Mouse (Mus musculus) kidney, embryonic 14.5 days (tissue): Measurements from ENCODE around the gene Siae. TPM values are rescaled to one million over a fixed set of nuclear protein-coding genes. Genes with fewer than 3 reads are reported as not detected.

Experiments used
- ATAC-seq: fragments of 200-750 bp; cut with Nextera tagmentation; 2 replicates; pipeline ENCODE4 v1.8.0; 2017; ENCODE audit warnings: moderate number of reproducible peaks, mild to moderate bottlenecking, moderate TSS enrichment, moderate library complexity; ENCODE audit not compliant: low FRiP score, low TSS enrichment
- H3K27ac ChIP-seq: fragments of 300-500 bp; sonication (generic); 2 replicates; pipeline ENCODE4 v1.5.1; 2014; ENCODE audit warnings: low read depth, mild to moderate bottlenecking, low read length, moderate library complexity, mixed read lengths
- H3K27me3 ChIP-seq: fragments of 300-500 bp; sonication (generic); 2 replicates; pipeline ENCODE4 v1.6.1; 2014; ENCODE audit warnings: mild to moderate bottlenecking, low read length; ENCODE audit not compliant: control insufficient read depth, insufficient read depth
- H3K36me3 ChIP-seq: fragments of 300-500 bp; sonication (generic); 2 replicates; pipeline ENCODE4 v1.6.1; 2014; ENCODE audit warnings: low read length, mixed read lengths; ENCODE audit not compliant: control insufficient read depth, insufficient read depth
- H3K4me1 ChIP-seq: fragments of 300-500 bp; sonication (generic); 2 replicates; pipeline ENCODE4 v1.6.1; 2014; ENCODE audit warnings: low read length, mixed read lengths; ENCODE audit not compliant: control insufficient read depth, insufficient read depth
- H3K4me2 ChIP-seq: fragments of 300-500 bp; sonication (generic); replicated peaks from 2 replicates; pipeline ENCODE4 v1.6.1; 2014; ENCODE audit warnings: low read depth, mild to moderate bottlenecking, low read length
- H3K4me3 ChIP-seq: fragments of 300-500 bp; sonication (generic); 2 replicates; pipeline ENCODE4 v1.5.1; 2014; ENCODE audit warnings: mild to moderate bottlenecking, low read length
- H3K9ac ChIP-seq: fragments of 300-500 bp; sonication (generic); 2 replicates; pipeline ENCODE4 v1.6.1; 2014; ENCODE audit warnings: low read depth, mild to moderate bottlenecking, low read length, moderate library complexity
- H3K9me3 ChIP-seq: fragments of 300-500 bp; sonication (generic); 2 replicates; pipeline ENCODE4 v1.6.1; 2016; ENCODE audit warnings: low read length; ENCODE audit not compliant: control insufficient read depth
- WGBS: fragments of 180-500 bp; shearing (Covaris S2); extraction: QIAGEN DNeasy Blood & Tissue Kit; methylation state at CpG from one replicate; pipeline ENCODE4 v1.1.7; 2014; 5-methylcytosine and 5-hydroxymethylcytosine counted together
- polyA plus RNA-seq: library from polyadenylated mRNA; unstranded; fragments of >200 nt; fragmentation: Nextera tagmentation; extraction: Ambion mirVana; gene quantifications from 2 replicates; pipeline ENCODE4 v1.2.1, GENCODE M21; 2014

Siae gene
- polyA plus RNA-seq, 1 experiment from 2014 or later, result 10.8 TPM

DNA sequence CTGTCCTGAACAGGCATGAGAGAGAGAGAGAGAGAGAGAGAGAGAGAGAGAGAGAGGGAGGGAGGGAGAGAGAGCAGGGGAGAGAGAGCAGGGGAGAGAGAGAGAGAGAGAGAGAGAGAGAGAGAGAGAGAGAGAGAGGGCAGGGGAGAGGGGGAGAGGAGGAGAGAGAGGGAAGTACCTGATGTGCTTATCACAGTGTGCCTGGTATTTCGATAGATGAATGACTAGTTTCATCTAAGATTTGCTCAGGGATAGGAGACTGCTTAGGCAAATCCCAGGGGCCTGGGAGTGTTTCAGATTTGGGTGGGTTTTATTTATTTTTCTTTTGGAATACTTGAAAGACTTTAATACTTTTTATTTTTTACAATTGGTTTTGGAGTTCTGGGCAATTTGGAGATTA lies 107.7 kb downstream of the Siae start:
- Histone ChIP-seq H3K27ac (no peak overlapping the region), H3K9me3 (no peaks in the 10 kb centered on the region), H3K4me2 (no peak overlapping the region), H3K9ac (no peak overlapping the region), H3K27me3 (no peaks in the 10 kb centered on the region; the same call in 1 of the 2 replicates), H3K4me3 (no peak overlapping the region), H3K36me3 (no peaks in the 10 kb centered on the region), H3K4me1 (no peaks in the 10 kb centered on the region)
- ATAC-seq, result no peak
- 89% methylated on average over 1 of the region's 1 CpGs for WGBS

DNA sequence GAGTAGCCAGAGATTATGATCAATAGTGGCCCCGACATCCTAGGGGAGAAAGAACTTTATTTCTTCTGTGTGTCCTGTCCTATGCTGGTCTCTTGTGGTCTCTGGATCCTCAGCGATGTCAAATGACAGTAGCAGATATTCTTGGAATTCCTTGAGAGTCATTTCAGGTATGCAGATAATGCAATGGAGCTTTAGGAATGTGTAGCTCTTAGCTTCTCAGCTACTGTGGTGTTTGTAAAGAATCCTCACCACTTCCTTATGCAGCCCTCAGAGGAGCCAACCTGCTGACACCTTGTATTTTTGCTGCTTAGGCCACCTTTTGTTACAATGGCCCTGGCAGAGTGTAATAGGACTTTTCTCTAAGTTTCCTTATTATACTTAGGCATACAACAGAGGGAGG lies 109.1 kb downstream of the Siae start:
- H3K9me3 ChIP-seq, result no peaks in the 10 kb centered on the region
- 74% methylated on average over 2 of the region's 2 CpGs for WGBS
- no peaks in the 10 kb centered on the region for H3K36me3 ChIP-seq
- H3K27me3 ChIP-seq, result no peaks in the 10 kb centered on the region; the same call in 1 of the 2 replicates
- no peak overlapping the region for H3K27ac ChIP-seq
- H3K4me1 ChIP-seq, result no peaks in the 10 kb centered on the region
- H3K4me3 ChIP-seq, result no peak overlapping the region
- H3K9ac ChIP-seq, result no peak overlapping the region
- no peak for ATAC-seq
- no peak overlapping the region for H3K4me2 ChIP-seq

DNA sequence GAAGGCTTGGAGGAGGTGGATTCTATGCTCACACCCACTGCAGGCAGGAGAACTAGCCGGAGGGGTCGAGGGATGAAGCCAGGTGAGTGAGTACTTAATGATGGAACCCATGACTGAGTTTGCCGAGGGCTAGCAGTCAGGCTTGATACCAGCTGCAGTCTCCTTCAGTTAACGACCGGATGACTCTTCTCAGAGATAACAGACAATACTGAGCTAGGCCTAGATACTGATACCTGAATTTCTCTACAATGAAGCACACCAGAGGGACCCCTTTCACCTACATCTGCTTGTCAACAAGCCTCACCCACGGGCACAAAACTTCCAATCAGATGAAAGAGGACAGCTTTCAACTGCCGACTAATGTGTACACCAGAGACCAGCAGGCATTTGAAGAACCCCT lies 110.5 kb downstream of the Siae start:
- Histone ChIP-seq H3K9ac (no peak overlapping the region), H3K4me2 (no peak overlapping the region), H3K27me3 (no peaks in the 10 kb centered on the region), H3K9me3 (no peaks in the 10 kb centered on the region), H3K4me3 (no peak overlapping the region), H3K36me3 (no peaks in the 10 kb centered on the region), H3K4me1 (no peaks in the 10 kb centered on the region), H3K27ac (no peak overlapping the region)
- 67% methylated on average over 7 of the region's 7 CpGs for WGBS
- ATAC-seq, result no peak

DNA sequence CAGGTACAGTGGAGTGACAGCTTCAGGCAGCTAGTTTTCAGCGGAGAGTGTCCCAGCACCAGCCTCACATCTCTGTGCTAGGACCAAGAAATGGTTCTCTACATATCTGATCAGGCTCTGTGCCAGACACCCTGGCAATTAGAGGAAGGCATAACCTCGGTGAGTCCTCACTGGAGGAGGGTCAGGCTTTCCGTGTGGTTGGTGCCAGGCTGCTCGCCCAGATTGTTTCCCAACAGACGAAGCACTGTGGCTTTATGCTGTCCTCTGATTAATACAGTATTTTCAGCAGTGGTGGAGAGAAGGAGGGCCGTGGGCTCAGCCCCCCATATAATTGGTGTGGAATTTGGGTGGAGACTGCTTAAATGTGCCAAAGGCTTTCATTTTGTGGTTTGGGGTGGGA lies 113.6 kb downstream of the Siae start, which contains the start of gene Panx3:
Gene Panx3 (minus strand): TSS at position 121 of the 400 bp plus-strand sequence.
- ATAC-seq, result no peak
- H3K4me1 ChIP-seq, result no peaks in the 10 kb centered on the region

DNA sequence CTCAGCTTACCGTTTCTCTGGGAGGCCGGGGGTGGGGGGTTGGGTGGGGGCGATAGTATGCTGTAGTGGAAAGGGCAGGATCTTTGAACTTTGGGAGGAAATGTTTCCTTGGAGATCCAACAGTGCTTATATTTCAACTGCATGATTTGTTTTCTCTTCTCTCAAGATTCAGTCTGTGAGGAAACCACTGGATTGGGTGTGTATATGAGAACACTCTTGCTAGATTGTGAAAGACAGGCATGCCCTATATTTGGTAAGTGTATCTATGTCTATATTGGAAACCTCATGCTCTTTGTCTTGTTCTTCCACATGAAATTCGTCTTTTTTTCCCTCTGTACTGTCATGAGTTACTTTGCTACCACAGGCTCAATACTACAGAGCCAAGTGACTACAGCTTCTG lies 114.2 kb downstream of the Siae start:
- H3K4me2 ChIP-seq, result no peak overlapping the region
- no peaks in the 10 kb centered on the region for H3K9me3 ChIP-seq
- ATAC-seq, result no peak
- H3K36me3 ChIP-seq, result no peaks in the 10 kb centered on the region
- no peaks in the 10 kb centered on the region for H3K4me1 ChIP-seq
- H3K9ac ChIP-seq, result no peak overlapping the region
- no peak overlapping the region for H3K27ac ChIP-seq
- H3K27me3 ChIP-seq, result no peaks in the 10 kb centered on the region
- WGBS, result 38% methylated on average over 4 of the region's 4 CpGs
- no peak overlapping the region for H3K4me3 ChIP-seq

More for the DNA sequence above, 113.6 kb downstream of the Siae start, which contains the start of gene Panx3:
- Histone ChIP-seq H3K9me3 (no peaks in the 10 kb centered on the region), H3K27ac (no peak within 1 kb of the TSS), H3K36me3 (no peaks in the 10 kb centered on the region), H3K4me3 (no peak within 1 kb of the TSS), H3K4me2 (no peak within 1 kb of the TSS), H3K9ac (no peak within 1 kb of the TSS), H3K27me3 (no peaks in the 10 kb centered on the region)
- 75% methylated on average over 6 of the region's 6 CpGs for whole genome bisulfite sequencing

DNA sequence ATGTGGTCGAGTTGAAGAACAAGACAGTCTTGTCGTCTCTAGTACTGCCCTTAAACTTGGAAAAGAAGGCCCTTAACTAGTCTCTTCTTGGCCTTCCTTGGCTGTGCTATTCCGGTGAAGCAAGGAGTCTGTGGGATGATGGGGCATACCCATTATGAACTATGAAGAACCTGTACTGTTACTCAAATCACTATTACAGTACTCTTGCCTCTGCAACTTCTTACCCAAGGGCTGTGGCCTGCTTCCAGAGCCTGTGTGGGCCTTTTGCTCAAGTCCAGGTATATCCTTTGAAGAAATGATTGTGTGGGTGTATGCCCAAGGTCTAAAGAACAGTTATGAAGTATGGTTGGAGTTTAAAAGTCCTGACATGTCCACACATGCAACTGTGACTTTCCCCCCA lies 114.8 kb downstream of the Siae start:
- Histone ChIP-seq H3K27me3 (no peaks in the 10 kb centered on the region), H3K4me3 (no peak overlapping the region), H3K4me2 (no peak overlapping the region), H3K36me3 (no peaks in the 10 kb centered on the region), H3K9ac (no peak overlapping the region), H3K27ac (no peak overlapping the region), H3K4me1 (no peaks in the 10 kb centered on the region), H3K9me3 (no peaks in the 10 kb centered on the region)
- WGBS, result 87% methylated on average over 3 of the region's 3 CpGs
- no peak for ATAC-seq

DNA sequence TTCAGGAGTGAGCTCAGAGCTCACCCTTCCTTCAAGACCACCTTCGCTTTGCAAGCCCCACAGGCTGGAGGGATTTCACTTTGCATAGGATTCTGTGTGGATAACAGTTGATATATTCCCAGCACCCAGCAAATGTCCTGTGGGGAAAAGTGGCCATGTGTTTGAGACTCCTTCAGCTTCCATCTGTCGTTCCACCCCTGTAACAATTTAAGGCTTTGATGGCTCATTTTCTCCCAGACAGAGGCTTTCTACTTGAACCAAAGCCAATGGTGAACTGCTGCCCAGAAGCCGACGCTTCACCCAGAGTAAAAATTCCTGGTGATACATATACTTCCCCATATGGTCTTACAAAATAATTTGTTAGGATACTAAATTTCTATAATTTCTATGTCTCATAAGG lies 119.8 kb downstream of the Siae start:
- no peaks in the 10 kb centered on the region for H3K9me3 ChIP-seq
- no peak overlapping the region for H3K4me2 ChIP-seq
- no peak for ATAC-seq
- no peak overlapping the region for H3K4me3 ChIP-seq
- 77% methylated on average over 4 of the region's 4 CpGs for WGBS
- no peaks in the 10 kb centered on the region for H3K36me3 ChIP-seq
- H3K27me3 ChIP-seq, result no peaks in the 10 kb centered on the region
- no peaks in the 10 kb centered on the region for H3K4me1 ChIP-seq
- no peak overlapping the region for H3K9ac ChIP-seq
- H3K27ac ChIP-seq, result no peak overlapping the region

DNA sequence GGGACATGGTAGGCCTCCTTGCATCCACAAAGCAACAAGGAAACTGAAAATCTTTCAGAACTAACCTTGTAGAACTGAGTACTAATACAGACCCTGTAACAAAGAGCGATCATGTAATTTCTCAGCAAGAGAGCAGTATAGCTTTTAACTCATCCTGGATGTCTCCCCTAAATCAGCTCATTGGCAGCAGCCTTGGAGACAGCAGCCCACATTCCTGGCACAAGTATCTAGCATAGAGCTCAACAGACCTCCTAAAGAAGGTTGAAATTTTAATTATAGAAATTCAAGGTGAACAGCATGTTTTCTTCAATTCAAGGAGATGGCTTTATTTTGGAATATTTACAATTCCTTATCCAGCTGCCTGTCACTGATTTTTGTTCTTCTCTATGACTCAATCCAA lies 125.6 kb downstream of the Siae start:
- H3K27ac ChIP-seq, result no peak overlapping the region
- no peaks in the 10 kb centered on the region for H3K36me3 ChIP-seq
- no peaks in the 10 kb centered on the region for H3K27me3 ChIP-seq
- WGBS, result 89% methylated on average over 1 of the region's 1 CpGs
- no peak overlapping the region for H3K9ac ChIP-seq
- no peak overlapping the region for H3K4me3 ChIP-seq
- ATAC-seq, result no peak
- H3K4me2 ChIP-seq, result no peak overlapping the region
- no peaks in the 10 kb centered on the region for H3K9me3 ChIP-seq
- H3K4me1 ChIP-seq, result no peaks in the 10 kb centered on the region

DNA sequence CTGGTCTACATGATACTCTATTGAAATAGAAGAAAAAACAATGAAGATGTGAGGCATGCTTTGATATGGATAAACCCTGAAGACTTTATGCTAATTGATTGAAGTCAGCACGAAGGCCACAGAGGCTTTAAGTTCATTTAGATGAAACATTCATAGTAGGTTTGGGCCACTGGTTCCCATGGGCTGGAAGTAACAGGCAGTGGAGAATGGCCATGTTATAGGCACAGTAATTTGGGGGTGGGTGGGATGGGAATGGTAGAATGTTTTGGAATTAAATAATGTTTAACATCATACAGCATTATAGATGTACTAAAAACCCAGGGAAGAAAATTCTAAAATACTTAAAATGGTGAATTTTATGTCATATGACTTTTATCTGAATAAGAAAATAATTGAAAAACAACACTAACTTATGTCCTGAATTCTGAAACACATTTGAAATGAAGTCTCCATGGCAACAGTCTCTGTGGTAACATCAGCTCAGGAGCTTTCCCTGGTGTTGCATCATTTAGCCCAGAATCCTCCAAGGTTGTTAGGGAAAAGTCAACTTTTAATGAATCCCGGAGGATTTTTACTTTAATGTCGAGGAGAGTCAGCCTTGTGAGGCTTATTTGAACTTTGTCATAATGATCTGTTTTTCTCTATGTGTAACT lies 131.9 kb downstream of the Siae start:
- Histone ChIP-seq H3K9ac (no peak overlapping the region), H3K4me2 (no peak overlapping the region), H3K4me3 (no peak overlapping the region), H3K9me3 (no peaks in the 10 kb centered on the region), H3K4me1 (no peaks in the 10 kb centered on the region), H3K36me3 (no peaks in the 10 kb centered on the region), H3K27me3 (no peaks in the 10 kb centered on the region), H3K27ac (no peak overlapping the region)
- ATAC-seq, result no peak
- 68% methylated on average over 3 of the region's 3 CpGs for WGBS
